Mouse (Mus musculus) embryonic fibroblast, embryonic 13.5 days (primary cell): ENCODE measurements at regions not wholly inside any gene's neighbourhood (a gene's known extent, or its start where the extent isn't known, plus 50 kb on each side); places are given as distances from the start of the nearest gene placed in this dataset.

Experiments used
- CTCF ChIP-seq: IDR thresholded peaks from 2 replicates; pipeline ENCODE4 v1.5.1; 2011; ENCODE audit warnings: mild to moderate bottlenecking, control low read depth, low read length, moderate library complexity, borderline replicate concordance; ENCODE audit not compliant: insufficient read depth
- POLR2A ChIP-seq: IDR thresholded peaks from 2 replicates; pipeline ENCODE4 v1.6.1; 2011; ENCODE audit warnings: low read depth, mild to moderate bottlenecking, control low read depth, low read length, moderate library complexity

DNA sequence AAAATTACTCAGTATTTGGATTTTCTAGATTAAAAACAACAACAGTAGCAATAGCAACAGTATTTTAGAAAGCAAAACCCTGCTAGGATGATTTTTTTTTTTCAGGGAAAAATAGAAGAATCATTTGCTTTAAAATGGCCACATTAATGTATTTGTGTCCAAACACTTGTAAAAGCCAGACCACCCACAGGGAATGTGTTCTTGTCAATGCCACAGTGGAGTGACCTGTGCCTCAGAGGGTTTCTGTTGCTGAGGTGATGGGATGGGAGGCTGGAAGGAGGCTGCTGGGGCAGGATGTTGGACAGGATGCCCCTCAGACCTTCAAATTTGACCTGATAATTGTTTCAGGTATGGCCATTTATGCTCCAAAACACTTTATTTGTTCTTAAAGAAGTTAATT lies 178.9 kb downstream of the Tmem161b start:
- TF ChIP-seq POLR2A (no peak), CTCF (no peak)
